Mouse (Mus musculus): ENCODE measurements around the gene Hpd. TPM values are rescaled to one million over a fixed set of nuclear protein-coding genes. Genes with fewer than 3 reads are reported as not detected.

Hpd gene
- polyA plus RNA-seq, 1 experiment from 2014 or later: 0.29 TPM

GRCm38 (mm10) chr5:123151707-123152362 lies 30.7 kb downstream of the Hpd start:
- H3K36me3 ChIP-seq (ENCODE audit: insufficient read depth, low read length): peaks cover 50% of the 10 kb centered on the region
- WGBS: 89% methylated on average over 18 of the region's 19 CpGs

GRCm38 (mm10) chr5:123151077-123151476 lies 31.4 kb downstream of the Hpd start:
- Histone ChIP-seq H3K4me3 (ENCODE audit: low read length) (peak overlapping the region; percentile 41), H3K9me3 (ENCODE audit: low read length) (no peaks in the 10 kb centered on the region), H3K27me3 (ENCODE audit: insufficient read depth, low read length) (no peaks in the 10 kb centered on the region), H3K27ac (ENCODE audit: low read length) (peak overlapping the region; percentile 49), H3K4me2 (replicated peaks; ENCODE audit: low read depth, low read length) (peak overlapping the region; percentile 60), H3K36me3 (ENCODE audit: insufficient read depth, low read length) (peaks cover 52% of the 10 kb centered on the region), H3K9ac (replicated peaks; ENCODE audit: low read length) (peak overlapping the region; percentile 40; the same call in 1 of the 2 replicates), H3K4me1 (ENCODE audit: insufficient read depth, low read length) (peaks cover 29% of the 10 kb centered on the region)
- peak; percentile 33 for ATAC-seq (ENCODE audit: low FRiP score, low TSS enrichment)
- 18% methylated on average over 7 of the region's 7 CpGs for WGBS

More at GRCm38 (mm10) chr5:123151707-123152362, 30.7 kb downstream of the Hpd start:
- Histone ChIP-seq H3K27ac (ENCODE audit: low read length) (no peak overlapping the region), H3K9me3 (ENCODE audit: low read length) (no peaks in the 10 kb centered on the region), H3K4me1 (ENCODE audit: insufficient read depth, low read length) (peaks cover 28% of the 10 kb centered on the region), H3K4me3 (ENCODE audit: low read length) (no peak overlapping the region), H3K4me2 (replicated peaks; ENCODE audit: low read depth, low read length) (no peak overlapping the region), H3K27me3 (ENCODE audit: insufficient read depth, low read length) (no peaks in the 10 kb centered on the region), H3K9ac (replicated peaks; ENCODE audit: low read length) (no peak overlapping the region)
- ATAC-seq (ENCODE audit: low FRiP score, low TSS enrichment): no peak

- Histone ChIP-seq H3K4me1 (ENCODE audit: insufficient read depth, low read length) (peaks cover 33% of the 10 kb centered on the region), H3K27ac (ENCODE audit: low read length) (peak overlapping the region; percentile 49), H3K27me3 (ENCODE audit: insufficient read depth, low read length) (no peaks in the 10 kb centered on the region), H3K9me3 (ENCODE audit: low read length) (no peaks in the 10 kb centered on the region), H3K36me3 (ENCODE audit: insufficient read depth, low read length) (peaks cover 55% of the 10 kb centered on the region), H3K4me2 (replicated peaks; ENCODE audit: low read depth, low read length) (peak overlapping the region; percentile 60), H3K9ac (replicated peaks; ENCODE audit: low read length) (peak overlapping the region; percentile 40), H3K4me3 (ENCODE audit: low read length) (peak overlapping the region; percentile 41)
- WGBS: 20% methylated on average over 7 of the region's 7 CpGs
- ATAC-seq (ENCODE audit: low FRiP score, low TSS enrichment): 0 out of 2 replicates have a peak, but pooled peaks have one; percentile 5
These were observed 31.9 kb downstream of the Hpd start for GRCm38 (mm10) chr5:123150641-123151040.

- Histone ChIP-seq H3K4me1 (ENCODE audit: insufficient read depth, low read length) (peaks cover 43% of the 10 kb centered on the region), H3K36me3 (ENCODE audit: insufficient read depth, low read length) (peaks cover 59% of the 10 kb centered on the region), H3K27me3 (ENCODE audit: insufficient read depth, low read length) (no peaks in the 10 kb centered on the region), H3K27ac (ENCODE audit: low read length) (peak overlapping the region; percentile 27), H3K4me3 (ENCODE audit: low read length) (peak overlapping the region; percentile 41), H3K4me2 (replicated peaks; ENCODE audit: low read depth, low read length) (peak overlapping the region; percentile 60), H3K9ac (replicated peaks; ENCODE audit: low read length) (peak overlapping the region; percentile 40; the same call in 1 of the 2 replicates), H3K9me3 (ENCODE audit: low read length) (no peaks in the 10 kb centered on the region)
- ATAC-seq (ENCODE audit: low FRiP score, low TSS enrichment): peak; percentile 82
- 6% methylated on average over 19 of the region's 19 CpGs for WGBS
These were observed 32.8 kb downstream of the Hpd start for GRCm38 (mm10) chr5:123149451-123150400.

- Histone ChIP-seq H3K4me2 (replicated peaks; ENCODE audit: low read depth, low read length) (no peak overlapping the region), H3K27me3 (ENCODE audit: insufficient read depth, low read length) (no peaks in the 10 kb centered on the region), H3K9ac (replicated peaks; ENCODE audit: low read length) (no peak overlapping the region), H3K4me3 (ENCODE audit: low read length) (no peak overlapping the region), H3K27ac (ENCODE audit: low read length) (no peak overlapping the region), H3K9me3 (ENCODE audit: low read length) (no peaks in the 10 kb centered on the region), H3K36me3 (ENCODE audit: insufficient read depth, low read length) (peaks cover 46% of the 10 kb centered on the region), H3K4me1 (ENCODE audit: insufficient read depth, low read length) (peaks cover 52% of the 10 kb centered on the region)
- 83% methylated on average over 24 of the region's 25 CpGs for WGBS
- ATAC-seq (ENCODE audit: low FRiP score, low TSS enrichment): no peak
These were observed 34.3 kb downstream of the Hpd start for GRCm38 (mm10) chr5:123148073-123148722.

GRCm38 (mm10) chr5:123147569-123147968 lies 35.0 kb downstream of the Hpd start:
- Histone ChIP-seq H3K4me3 (ENCODE audit: low read length) (no peak overlapping the region), H3K9ac (replicated peaks; ENCODE audit: low read length) (no peak overlapping the region), H3K4me1 (ENCODE audit: insufficient read depth, low read length) (peaks cover 52% of the 10 kb centered on the region), H3K4me2 (replicated peaks; ENCODE audit: low read depth, low read length) (no peak overlapping the region), H3K27ac (ENCODE audit: low read length) (no peak overlapping the region), H3K9me3 (ENCODE audit: low read length) (no peaks in the 10 kb centered on the region), H3K36me3 (ENCODE audit: insufficient read depth, low read length) (peaks cover 39% of the 10 kb centered on the region), H3K27me3 (ENCODE audit: insufficient read depth, low read length) (no peaks in the 10 kb centered on the region)
- ATAC-seq (ENCODE audit: low FRiP score, low TSS enrichment): no peak
- WGBS: 91% methylated on average over 17 of the region's 17 CpGs

- no peak overlapping the region for H3K9ac ChIP-seq (replicated peaks; ENCODE audit: low read length)
- H3K4me1 ChIP-seq (ENCODE audit: insufficient read depth, low read length): peaks cover 50% of the 10 kb centered on the region
These were observed 36.2 kb downstream of the Hpd start for GRCm38 (mm10) chr5:123146357-123146756.

GRCm38 (mm10) chr5:123144746-123145590 lies 37.6 kb downstream of the Hpd start:
- Histone ChIP-seq H3K9ac (replicated peaks; ENCODE audit: low read length) (peak overlapping the region; percentile 99; the same call in 1 of the 2 replicates), H3K27ac (ENCODE audit: low read length) (no peak overlapping the region), H3K4me1 (ENCODE audit: insufficient read depth, low read length) (peaks cover 36% of the 10 kb centered on the region), H3K4me2 (replicated peaks; ENCODE audit: low read depth, low read length) (peak overlapping the region; percentile 98), H3K36me3 (ENCODE audit: insufficient read depth, low read length) (peaks cover 33% of the 10 kb centered on the region), H3K9me3 (ENCODE audit: low read length) (no peaks in the 10 kb centered on the region), H3K4me3 (ENCODE audit: low read length) (peak overlapping the region; percentile 84), H3K27me3 (ENCODE audit: insufficient read depth, low read length) (no peaks in the 10 kb centered on the region)
- no peak for ATAC-seq (ENCODE audit: low FRiP score, low TSS enrichment)
- 30% methylated on average over 20 of the region's 20 CpGs for WGBS

More at GRCm38 (mm10) chr5:123146357-123146756, 36.2 kb downstream of the Hpd start:
- WGBS: 89% methylated on average over 11 of the region's 11 CpGs
- Histone ChIP-seq H3K9me3 (ENCODE audit: low read length) (no peaks in the 10 kb centered on the region), H3K4me2 (replicated peaks; ENCODE audit: low read depth, low read length) (no peak overlapping the region), H3K27ac (ENCODE audit: low read length) (no peak overlapping the region), H3K27me3 (ENCODE audit: insufficient read depth, low read length) (no peaks in the 10 kb centered on the region), H3K4me3 (ENCODE audit: low read length) (no peak overlapping the region), H3K36me3 (ENCODE audit: insufficient read depth, low read length) (peaks cover 33% of the 10 kb centered on the region)
- no peak for ATAC-seq (ENCODE audit: low FRiP score, low TSS enrichment)

Data from kidney, embryonic 16.5 days (tissue).